Mouse (Mus musculus) heart, postnatal 14 days (tissue): ENCODE measurements around the gene Slc13a4. TPM values are rescaled to one million over a fixed set of nuclear protein-coding genes. Genes with fewer than 3 reads are reported as not detected.

Experiments used
- DNase-seq, 2 experiments: peaks; one replicate each; pipeline ENCODE4 v3.0.0; 2021 to 2022
- intact Hi-C: fragments of 180-260 bp; cut with DNase I; formaldehyde crosslinking; loops from one replicate; pipeline ENCODE4 v1.15.1; 2025
- long read RNA-seq, 2 experiments: library from polyadenylated mRNA; stranded (forward); transcript quantifications; one replicate each; pipeline ENCODE4 v2.0.0; 2021
- total RNA-seq, 2 experiments: library from RNA; stranded (reverse); gene quantifications; 2 replicates each; pipeline ENCODE4 v1.2.3; 2021

The Slc13a4 gene
- under 1 TPM; 0.17 to 0.33 TPM for total RNA-seq
- long read RNA-seq, experiment 1: 0 reads
- long read RNA-seq, experiment 2: 0 reads

DNA sequence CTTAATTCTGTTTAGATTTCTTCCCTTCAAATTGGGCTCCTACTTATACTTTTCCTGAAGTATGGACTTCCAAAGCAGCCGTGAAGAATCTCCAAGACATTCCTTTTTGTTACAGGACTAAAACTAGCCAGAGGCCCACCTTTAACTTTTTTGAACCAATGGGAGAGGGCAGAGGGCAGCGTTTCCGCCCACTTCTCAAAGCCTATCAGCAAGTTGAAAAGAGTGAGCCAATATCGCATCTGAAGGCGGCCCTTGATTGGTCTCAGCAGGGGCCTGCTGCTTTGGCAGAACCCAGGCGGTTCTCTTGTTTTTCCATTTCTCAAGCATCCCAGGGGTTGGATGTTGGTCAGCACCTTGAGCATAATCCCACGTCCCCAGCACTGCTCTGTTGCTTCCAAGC lies at the start of gene Slc13a4:
TSS of gene Slc13a4 (minus strand) at position 95 of the 400 bp plus-strand sequence.
- DNase-seq: no peak

DNA sequence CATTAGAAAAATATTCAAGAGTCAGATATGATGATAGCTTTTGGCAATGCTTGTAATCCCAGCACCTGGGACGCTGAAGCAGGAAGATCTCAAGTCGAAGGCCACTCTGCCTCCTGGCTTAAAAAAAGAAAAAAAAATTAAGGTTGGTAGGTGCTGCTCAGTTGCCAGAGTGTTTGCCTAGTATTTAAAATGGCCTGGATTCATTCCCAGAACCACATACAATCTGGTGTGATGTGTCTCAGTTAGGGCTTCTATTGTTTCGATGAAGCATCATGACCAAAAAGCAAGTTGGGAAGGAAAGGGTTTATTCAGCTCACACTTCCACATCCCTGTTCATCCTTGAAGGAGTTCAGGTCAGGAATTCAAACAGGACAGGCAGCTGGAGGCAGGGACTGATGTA lies 47.4 kb upstream of the Slc13a4 start:
- DNase-seq: no peak
- intact Hi-C loops: no loop called here

More for the DNA sequence above, at the start of gene Slc13a4:
- intact Hi-C loops: no loop called here

GRCm38 (mm10) chr6:35354622-35354998 lies 46.7 kb upstream of the Slc13a4 start:
- DNase-seq: no peak
- intact Hi-C loops: no loop called here

- intact Hi-C loops: no loop called here
- no peak for DNase-seq
These were observed 46.1 kb upstream of the Slc13a4 start for GRCm38 (mm10) chr6:35353846-35354621.

- no peak for DNase-seq
- intact Hi-C loops: no loop called here
These were observed 45.5 kb upstream of the Slc13a4 start for GRCm38 (mm10) chr6:35353416-35353815.

DNA sequence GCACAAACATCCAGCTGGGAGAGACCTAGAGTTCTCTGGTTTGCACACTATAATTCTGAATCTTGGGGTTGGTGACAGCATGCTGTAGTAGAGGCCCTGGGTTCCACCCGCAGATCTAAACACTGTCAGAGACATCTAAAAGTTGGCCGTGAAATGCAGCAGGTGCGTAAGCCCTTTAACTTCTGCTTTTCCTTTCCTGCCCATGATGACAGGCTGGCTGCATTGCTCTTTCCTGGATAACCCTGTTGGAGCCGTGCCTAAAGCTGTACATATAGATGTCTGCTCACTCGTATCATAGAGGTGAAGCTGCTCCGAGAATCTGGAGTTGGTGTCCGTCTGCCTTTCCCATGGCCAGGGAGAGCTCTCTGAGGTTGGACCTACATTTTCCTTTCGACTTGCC lies 44.9 kb upstream of the Slc13a4 start:
- DNase-seq: no peak
- intact Hi-C loops: no loop called here

DNA sequence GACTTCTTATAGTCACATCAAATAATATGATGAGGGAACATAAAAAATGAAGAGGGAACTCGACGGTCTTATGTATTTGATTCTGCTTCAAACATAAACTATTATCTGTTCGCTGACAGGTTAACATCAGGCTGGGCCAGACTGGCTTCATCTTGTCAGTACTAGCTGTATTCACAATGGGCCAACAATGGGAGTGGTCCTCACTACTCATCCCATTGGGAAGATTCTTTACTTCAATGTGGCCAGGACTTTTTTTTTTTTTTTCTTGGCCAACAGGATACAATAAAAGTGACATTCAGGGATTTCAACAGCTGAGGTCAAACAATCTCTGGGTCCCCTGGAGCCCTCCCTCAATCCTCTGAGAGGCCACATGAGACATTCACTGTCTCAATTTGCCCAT lies 43.9 kb upstream of the Slc13a4 start:
- no peak for DNase-seq
- intact Hi-C loops: no loop called here

DNA sequence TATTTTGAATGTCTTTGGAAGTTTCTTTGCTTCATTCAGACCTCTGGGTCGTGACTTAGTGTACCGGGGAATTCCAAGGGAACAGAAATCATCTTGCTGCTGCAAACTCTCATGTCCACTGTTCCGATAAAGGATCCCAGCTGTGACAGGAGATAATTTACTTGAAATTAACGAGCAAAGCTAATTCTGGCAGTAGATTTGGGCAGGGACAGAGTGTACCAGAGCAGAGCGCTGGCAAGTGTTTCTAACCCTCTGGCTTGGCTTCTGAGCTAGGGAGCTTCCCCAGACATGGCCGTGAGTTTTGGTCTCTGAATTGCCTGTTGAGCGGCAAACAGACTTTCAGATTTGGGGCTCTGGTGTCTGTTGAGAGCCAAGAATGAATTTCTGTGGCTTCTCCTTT lies 41.9 kb upstream of the Slc13a4 start:
- peak; percentile 56 to 66 for DNase-seq

GRCm38 (mm10) chr6:35338640-35339039 lies 30.7 kb upstream of the Slc13a4 start:
- DNase-seq: no peak

More for the DNA sequence above, 41.9 kb upstream of the Slc13a4 start:
- intact Hi-C loops: no loop called here

DNA sequence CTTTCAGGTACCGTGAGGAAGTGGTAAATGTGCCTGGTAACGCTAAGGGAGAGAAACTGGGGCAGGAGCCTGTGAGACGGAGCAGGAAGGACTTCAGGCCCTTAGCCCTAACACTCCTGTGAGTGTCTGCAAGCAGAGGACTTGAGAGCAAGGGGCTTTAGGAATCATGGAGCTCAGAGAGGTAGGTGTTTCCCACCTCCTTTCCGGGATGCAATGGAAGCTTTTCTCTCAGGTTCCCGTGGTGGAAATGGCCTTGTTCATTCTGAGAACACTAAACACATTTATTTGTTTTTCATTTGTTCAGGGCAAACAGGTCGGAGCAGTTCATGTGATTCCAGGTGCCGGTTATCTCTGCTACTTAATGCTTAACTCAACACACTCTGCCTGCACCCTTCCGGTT lies 29.9 kb upstream of the Slc13a4 start:
- intact Hi-C loops: no loop called here
- DNase-seq: no peak

More at GRCm38 (mm10) chr6:35338640-35339039, 30.7 kb upstream of the Slc13a4 start:
- intact Hi-C loops: no loop called here

DNA sequence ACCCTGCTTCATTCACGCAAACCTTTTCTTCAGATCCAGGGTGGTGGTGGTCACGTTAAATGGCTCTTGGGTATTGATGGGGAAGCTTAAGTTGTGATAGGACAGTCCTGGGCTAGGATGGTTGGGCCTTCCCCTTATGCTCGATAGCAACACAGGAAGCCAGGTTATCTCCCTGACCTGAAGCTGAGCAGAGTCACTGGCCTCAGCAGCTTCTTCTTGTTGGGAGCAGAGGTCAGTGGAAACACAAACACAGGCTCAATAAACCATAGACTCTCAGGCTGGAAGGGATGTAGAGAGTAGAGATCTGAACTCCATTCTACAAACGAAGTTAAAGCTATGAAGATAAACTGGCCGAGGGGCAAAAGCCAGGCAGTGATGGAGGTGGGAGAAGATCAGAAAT lies 27.5 kb upstream of the Slc13a4 start:
- intact Hi-C loops: no loop called here

GRCm38 (mm10) chr6:35334278-35334677 lies 26.3 kb upstream of the Slc13a4 start:
- no peak for DNase-seq
- intact Hi-C loops: no loop called here

More for the DNA sequence above, 27.5 kb upstream of the Slc13a4 start:
- no peak for DNase-seq

DNA sequence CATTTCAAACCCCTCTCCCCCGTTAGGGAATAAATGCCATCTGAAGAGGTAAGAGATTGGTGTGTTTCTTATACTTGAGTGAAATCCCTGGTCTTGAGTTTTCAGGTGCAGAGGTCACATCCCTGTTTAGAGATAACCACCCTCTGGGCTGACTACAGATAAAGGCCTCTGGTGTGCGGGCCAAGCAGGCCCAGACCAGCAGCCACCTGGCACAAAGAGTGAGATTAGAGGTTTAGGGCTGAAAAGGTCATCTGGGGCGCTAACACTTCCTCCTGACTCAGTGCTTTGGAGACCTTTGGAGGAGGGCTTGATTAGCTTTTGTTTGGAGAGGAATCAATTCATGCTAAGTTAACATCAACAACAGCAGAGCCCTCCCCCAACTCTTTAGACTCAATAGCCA lies 25.7 kb upstream of the Slc13a4 start:
- DNase-seq: no peak
- intact Hi-C loops: no loop called here

- intact Hi-C loops: no loop called here
- no peak for DNase-seq
These were observed 22.9 kb upstream of the Slc13a4 start for GRCm38 (mm10) chr6:35330834-35331233.

- intact Hi-C loops: no loop called here
- no peak for DNase-seq
These were observed 22.0 kb upstream of the Slc13a4 start for GRCm38 (mm10) chr6:35329956-35330355.

DNA sequence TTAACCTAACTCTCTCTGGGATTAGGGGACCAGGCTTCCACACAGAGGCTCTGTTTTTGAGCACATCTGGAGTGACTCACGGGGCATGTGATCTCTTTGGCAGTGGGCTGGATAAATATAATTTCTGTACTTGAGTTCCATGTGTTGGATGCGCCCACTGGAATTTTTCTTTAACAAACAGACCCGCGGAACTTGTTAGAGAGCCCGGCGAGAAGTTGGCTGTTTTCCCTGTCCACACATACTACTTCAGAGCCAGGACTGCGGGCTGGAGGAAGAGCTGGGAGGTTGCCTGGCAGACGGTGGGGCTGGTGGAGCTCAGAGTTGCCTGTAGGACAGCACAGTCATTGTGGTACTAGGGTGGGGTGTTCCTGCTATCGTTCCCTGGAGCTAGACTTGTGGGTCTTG lies 18.2 kb upstream of the Slc13a4 start, which contains the start of gene Fam180a:
TSS of gene Fam180a (minus strand) at position 31 of the 405 bp plus-strand sequence.
- intact Hi-C loops: no loop called here
- peak; percentile 67 to 73 for DNase-seq

- no peak for DNase-seq
- intact Hi-C loops: no loop called here
These were observed 16.4 kb upstream of the Slc13a4 start for GRCm38 (mm10) chr6:35324306-35324705.

- DNase-seq: no peak
- intact Hi-C loops: no loop called here
These were observed 15.1 kb upstream of the Slc13a4 start for GRCm38 (mm10) chr6:35323046-35323445.

GRCm38 (mm10) chr6:35321105-35321504 lies 13.2 kb upstream of the Slc13a4 start:
- intact Hi-C loops: no loop called here

GRCm38 (mm10) chr6:35319850-35320249 lies 11.9 kb upstream of the Slc13a4 start:
- intact Hi-C loops: no loop called here
- no peak for DNase-seq

More at GRCm38 (mm10) chr6:35321105-35321504, 13.2 kb upstream of the Slc13a4 start:
- no peak for DNase-seq

DNA sequence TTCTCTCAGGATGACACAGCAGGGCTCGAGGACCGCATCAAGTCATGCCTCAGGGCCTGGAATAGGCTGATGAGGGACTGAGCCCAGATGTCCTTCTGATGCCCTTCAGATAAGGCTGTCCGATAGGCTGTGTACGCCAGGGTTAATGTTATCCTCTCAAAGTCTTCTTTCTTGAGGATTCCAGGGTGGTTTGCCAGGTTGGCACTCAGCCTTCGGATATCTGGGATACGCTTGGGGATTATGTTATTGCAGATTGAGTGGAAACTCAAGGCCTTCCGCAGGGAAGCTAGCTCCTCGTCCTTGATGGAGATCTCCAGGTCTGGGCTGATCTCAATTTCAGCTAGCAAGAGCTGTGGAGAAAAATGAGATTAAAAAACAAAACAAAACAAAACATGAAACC lies 5.6 kb upstream of the Slc13a4 start:
- intact Hi-C loops: no loop called here
- DNase-seq: no peak

- DNase-seq: no peak
- intact Hi-C loops: no loop called here
These were observed 1.5 kb upstream of the Slc13a4 start for GRCm38 (mm10) chr6:35309406-35309805.
